Mouse (Mus musculus): ENCODE measurements around the gene Gnptab. TPM values are rescaled to one million over a fixed set of nuclear protein-coding genes. Genes with fewer than 3 reads are reported as not detected.

Gnptab gene
- polyA plus RNA-seq, 1 experiment from 2014 or later, result 13.1 TPM

GRCm38 (mm10) chr10:88488629-88489028 is 109.7 kb downstream of the Gnptab start:
- no peak overlapping the region for H3K27ac ChIP-seq
- no peak overlapping the region for H3K9ac ChIP-seq
- no peak for ATAC-seq (ENCODE audit: insufficient number of reproducible peaks, insufficient read depth, low FRiP score, low TSS enrichment)
- no peak overlapping the region for H3K4me3 ChIP-seq
- no peaks in the 10 kb centered on the region for H3K27me3 ChIP-seq
- no peaks in the 10 kb centered on the region for H3K9me3 ChIP-seq
- no peaks in the 10 kb centered on the region for H3K36me3 ChIP-seq
- no peaks in the 10 kb centered on the region for H3K4me1 ChIP-seq
- 92% methylated on average over 5 of the region's 5 CpGs for WGBS
- H3K4me2 ChIP-seq (replicated peaks), result no peak overlapping the region

DNA sequence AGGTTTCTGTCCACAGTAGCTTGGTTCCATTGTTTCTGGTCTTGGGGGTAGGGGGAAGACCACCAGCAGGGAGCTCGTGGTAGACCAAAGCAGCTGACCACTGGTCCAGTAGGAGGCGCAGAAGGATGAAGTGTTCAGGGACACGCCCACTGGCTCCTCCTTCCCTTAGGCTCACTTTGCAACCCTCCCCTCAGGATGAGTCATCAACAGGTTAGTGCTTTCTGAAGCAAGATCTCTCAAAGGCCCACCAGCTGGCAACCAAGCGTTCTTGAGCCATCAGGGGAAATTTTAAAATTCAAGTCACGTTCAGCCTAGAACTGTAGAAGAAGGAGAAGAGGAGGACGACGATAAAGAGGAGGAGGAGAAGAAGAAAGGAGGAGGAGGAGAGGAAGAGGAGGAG is 112.7 kb downstream of the Gnptab start:
- Histone ChIP-seq H3K4me1 (peaks cover 7% of the 10 kb centered on the region), H3K36me3 (no peaks in the 10 kb centered on the region), H3K4me2 (replicated peaks) (no peak overlapping the region), H3K4me3 (no peak overlapping the region), H3K27me3 (no peaks in the 10 kb centered on the region), H3K9ac (no peak overlapping the region), H3K27ac (no peak overlapping the region), H3K9me3 (no peaks in the 10 kb centered on the region)
- ATAC-seq (ENCODE audit: insufficient number of reproducible peaks, insufficient read depth, low FRiP score, low TSS enrichment), result 0 out of 2 replicates have a peak, but pooled peaks have one; percentile 41
- WGBS, result 60% methylated on average over 7 of the region's 7 CpGs

- no peaks in the 10 kb centered on the region for H3K27me3 ChIP-seq
- no peak for ATAC-seq (ENCODE audit: insufficient number of reproducible peaks, insufficient read depth, low FRiP score, low TSS enrichment)
- no peak overlapping the region for H3K9ac ChIP-seq
- no peak overlapping the region for H3K4me2 ChIP-seq (replicated peaks)
- no peak overlapping the region for H3K4me3 ChIP-seq
- H3K4me1 ChIP-seq, result peaks cover 14% of the 10 kb centered on the region
- WGBS, result 85% methylated on average over 8 of the region's 8 CpGs
- no peaks in the 10 kb centered on the region for H3K36me3 ChIP-seq
- no peaks in the 10 kb centered on the region for H3K9me3 ChIP-seq
- no peak overlapping the region for H3K27ac ChIP-seq
Measured at GRCm38 (mm10) chr10:88492658-88493057, 113.7 kb downstream of the Gnptab start.

DNA sequence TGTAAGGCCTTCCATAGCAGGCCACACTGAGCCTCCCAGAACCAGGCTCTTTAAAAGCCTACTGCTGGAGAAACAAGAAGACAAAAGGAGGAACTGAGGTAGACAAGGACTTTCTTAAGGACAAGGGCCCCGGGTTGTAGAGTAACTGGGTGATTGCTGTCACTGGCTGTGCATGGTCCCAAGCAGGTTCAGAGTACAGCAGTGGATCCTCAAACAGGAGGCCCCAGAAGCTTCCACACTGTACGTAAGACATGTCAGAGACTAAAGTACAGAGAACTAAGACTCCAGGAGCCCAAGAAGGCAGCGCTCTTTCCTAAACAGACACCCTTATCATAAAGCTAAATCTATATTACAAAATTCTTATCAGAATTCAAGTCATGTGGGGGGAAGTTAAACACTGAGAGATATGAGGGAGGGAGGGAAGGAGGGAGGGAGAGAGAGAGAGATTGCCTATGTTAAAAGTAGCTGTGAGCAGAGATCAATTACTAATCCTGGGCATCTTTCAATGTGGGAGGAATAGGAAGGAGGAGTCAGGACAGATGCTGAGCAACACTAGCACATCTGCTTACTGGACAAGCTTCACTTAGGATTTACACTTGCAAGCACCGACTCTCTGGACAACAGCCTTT is 116.1 kb downstream of the Gnptab start:
- no peak for ATAC-seq (ENCODE audit: insufficient number of reproducible peaks, insufficient read depth, low FRiP score, low TSS enrichment)
- no peak overlapping the region for H3K27ac ChIP-seq
- WGBS, result 83% methylated on average over 4 of the region's 4 CpGs
- no peak overlapping the region for H3K9ac ChIP-seq
- H3K27me3 ChIP-seq, result no peaks in the 10 kb centered on the region
- H3K4me1 ChIP-seq, result peaks cover 14% of the 10 kb centered on the region
- H3K4me3 ChIP-seq, result no peak overlapping the region
- H3K9me3 ChIP-seq, result no peaks in the 10 kb centered on the region
- H3K4me2 ChIP-seq (replicated peaks), result no peak overlapping the region
- no peaks in the 10 kb centered on the region for H3K36me3 ChIP-seq

Other genes starting within 250 kb of the Gnptab start
- 14.7 and 15.0 TPM in 2 replicates for gene Parpbp, start 232.2 kb upstream of the Gnptab start, polyA plus RNA-seq (2016; fragmentation: Nextera tagmentation; extraction: Ambion mirVana)
- gene Nup37, start 232.1 kb upstream of the Gnptab start, polyA plus RNA-seq (2016; fragmentation: Nextera tagmentation; extraction: Ambion mirVana), result 92.2 and 94.3 TPM in 2 replicates
- 47.7 and 48.6 TPM in 2 replicates for gene Washc3, start 178.0 kb upstream of the Gnptab start, polyA plus RNA-seq (2016; fragmentation: Nextera tagmentation; extraction: Ambion mirVana)
- gene Dram1, start 52 bp upstream of the Gnptab start, polyA plus RNA-seq (2016; fragmentation: Nextera tagmentation; extraction: Ambion mirVana), result 0.64 and 0.88 TPM in 2 replicates
- gene Sycp3, start 80.4 kb downstream of the Gnptab start, polyA plus RNA-seq (2016; fragmentation: Nextera tagmentation; extraction: Ambion mirVana), result 0.33 and 0.34 TPM in 2 replicates
- 27.9 and 30.8 TPM in 2 replicates for gene Chpt1, start 124.9 kb downstream of the Gnptab start, polyA plus RNA-seq (2016; fragmentation: Nextera tagmentation; extraction: Ambion mirVana)
- gene Mybpc1, start 226.0 kb downstream of the Gnptab start, polyA plus RNA-seq (2016; fragmentation: Nextera tagmentation; extraction: Ambion mirVana), result 7.5 and 10.9 TPM in 2 replicates